Mouse (Mus musculus) midbrain, embryonic 11.5 days (tissue): ENCODE data around the gene Ercc6l2. TPM values are rescaled to one million over a fixed set of nuclear protein-coding genes. Genes with fewer than 3 reads are reported as not detected.

Experiments used
- ATAC-seq: fragments of 200-750 bp; cut with Nextera tagmentation; 2 replicates; pipeline ENCODE4 v1.8.0; 2017; ENCODE audit warnings: moderate TSS enrichment, moderate library complexity; ENCODE audit not compliant: low FRiP score
- DNase-seq: peaks from one replicate; pipeline ENCODE4 v3.0.0; 2015; ENCODE audit warnings: low spot score; ENCODE audit errors: missing footprints
- H3K27ac ChIP-seq: fragments of 300-500 bp; sonication (generic); 2 replicates; pipeline ENCODE4 v1.5.1; 2014; ENCODE audit warnings: low read depth, low read length
- H3K27me3 ChIP-seq: fragments of 300-500 bp; sonication (generic); 2 replicates; pipeline ENCODE4 v1.6.1; 2014; ENCODE audit warnings: mild to moderate bottlenecking, low read length, moderate library complexity, mixed read lengths; ENCODE audit not compliant: control insufficient read depth, insufficient read depth
- H3K36me3 ChIP-seq: fragments of 300-500 bp; sonication (generic); 2 replicates; pipeline ENCODE4 v1.6.1; 2014; ENCODE audit warnings: mild to moderate bottlenecking, low read length, moderate library complexity, mixed read lengths; ENCODE audit not compliant: control insufficient read depth, insufficient read depth
- H3K4me1 ChIP-seq: fragments of 300-500 bp; sonication (generic); 2 replicates; pipeline ENCODE4 v1.6.1; 2014; ENCODE audit warnings: low read length; ENCODE audit not compliant: control insufficient read depth, insufficient read depth
- H3K4me2 ChIP-seq: fragments of 300-500 bp; sonication (generic); 2 replicates; pipeline ENCODE4 v1.6.1; 2014; ENCODE audit warnings: mild to moderate bottlenecking, moderate library complexity
- H3K4me3 ChIP-seq: fragments of 300-500 bp; sonication (generic); 2 replicates; pipeline ENCODE4 v1.5.1; 2014; ENCODE audit warnings: low read depth, low read length
- H3K9ac ChIP-seq: fragments of 300-500 bp; sonication (generic); 2 replicates; pipeline ENCODE4 v1.6.1; 2014; ENCODE audit warnings: low read length
- H3K9me3 ChIP-seq: fragments of 300-500 bp; sonication (generic); 2 replicates; pipeline ENCODE4 v1.6.1; 2016; ENCODE audit warnings: low read length; ENCODE audit not compliant: control insufficient read depth
- WGBS: fragments of 180-500 bp; shearing (Covaris S2); extraction: QIAGEN DNeasy Blood & Tissue Kit; methylation state at CpG from one replicate; pipeline ENCODE4 v1.1.7; 2014; 5-methylcytosine and 5-hydroxymethylcytosine counted together
- polyA plus RNA-seq: library from polyadenylated mRNA; unstranded; fragments of >200 nt; fragmentation: Nextera tagmentation; extraction: Ambion mirVana; gene quantifications from 2 replicates; pipeline ENCODE4 v1.2.1, GENCODE M21; 2014

Gene Ercc6l2
- polyA plus RNA-seq, 1 experiment from 2014 or later: 23.6 TPM

DNA sequence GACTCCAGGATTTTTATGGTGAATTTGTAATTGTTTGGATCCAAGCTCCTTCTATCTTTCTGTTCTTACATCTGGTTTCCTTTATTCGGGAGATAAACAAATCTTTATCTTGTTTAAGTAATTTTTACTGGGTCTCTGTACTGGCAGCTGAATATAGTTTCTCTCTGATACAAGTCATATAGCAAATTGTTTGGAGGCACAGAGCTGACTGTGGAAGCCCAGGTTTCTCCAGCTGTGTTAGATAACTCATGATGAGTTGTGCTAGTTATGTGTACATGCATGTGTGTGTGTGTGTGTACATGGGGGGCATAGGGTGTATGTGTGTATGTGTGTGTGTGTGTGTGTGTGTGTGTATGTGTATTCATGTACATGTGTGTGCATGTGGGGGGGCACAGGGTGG is 125.2 kb downstream of the Ercc6l2 start:
- no peak for ATAC-seq
- H3K4me2 ChIP-seq: no peak overlapping the region
- peaks cover 40% of the 10 kb centered on the region for H3K27me3 ChIP-seq
- no peak overlapping the region for H3K9ac ChIP-seq
- H3K9me3 ChIP-seq: no peaks in the 10 kb centered on the region
- no peak overlapping the region for H3K4me3 ChIP-seq
- peaks cover 11% of the 10 kb centered on the region for H3K4me1 ChIP-seq
- no peaks in the 10 kb centered on the region for H3K36me3 ChIP-seq
- H3K27ac ChIP-seq: no peak overlapping the region
- WGBS: 91% methylated on average over 1 of the region's 1 CpGs
- DNase-seq: no peak

DNA sequence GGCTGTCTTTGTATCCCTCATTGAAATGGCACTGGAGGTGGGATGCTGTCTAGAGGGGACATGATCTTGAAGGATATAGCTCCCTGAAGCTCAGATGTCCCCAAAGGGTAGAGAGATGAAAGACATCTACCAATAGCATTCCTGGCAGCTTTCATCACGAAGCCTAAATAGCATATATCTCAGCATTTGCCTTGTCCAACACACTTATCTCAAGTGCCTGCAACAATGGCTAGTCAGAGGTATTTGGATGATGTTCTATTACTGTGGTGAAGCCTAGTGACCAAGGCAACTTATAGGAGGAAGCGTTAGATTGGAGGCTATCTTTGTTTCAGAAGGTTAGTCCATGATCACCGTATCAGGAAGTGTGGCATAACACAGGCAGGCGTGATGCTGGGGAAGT is 126.1 kb downstream of the Ercc6l2 start:
- Histone ChIP-seq H3K36me3 (no peaks in the 10 kb centered on the region), H3K27ac (no peak overlapping the region), H3K27me3 (peaks cover 45% of the 10 kb centered on the region), H3K9me3 (no peaks in the 10 kb centered on the region), H3K4me2 (no peak overlapping the region), H3K9ac (no peak overlapping the region), H3K4me3 (no peak overlapping the region), H3K4me1 (peaks cover 11% of the 10 kb centered on the region)
- no peak for ATAC-seq
- 88% methylated on average over 4 of the region's 4 CpGs for WGBS
- DNase-seq: peak; percentile 80

DNA sequence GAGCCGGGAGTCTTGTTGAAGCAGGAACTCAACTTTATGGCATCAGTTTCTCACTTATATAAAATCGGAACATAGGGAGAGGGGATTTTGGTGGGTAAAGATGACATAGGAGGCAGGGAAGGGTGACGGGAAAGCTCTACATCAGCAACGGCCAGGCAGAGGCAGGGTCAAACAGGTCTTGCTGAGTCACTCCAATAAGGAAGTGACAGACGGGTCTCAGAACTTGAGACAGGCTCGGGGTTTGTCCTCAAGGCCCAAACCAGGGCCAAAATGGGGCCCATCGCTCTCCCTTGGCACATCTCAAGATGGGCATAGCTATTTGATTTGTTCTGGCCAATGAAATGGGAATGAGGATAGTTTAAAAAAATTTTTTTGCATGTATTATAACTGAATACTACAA is 128.6 kb downstream of the Ercc6l2 start:
- Histone ChIP-seq H3K9ac (no peak overlapping the region), H3K4me2 (no peak overlapping the region), H3K4me3 (no peak overlapping the region), H3K27ac (no peak overlapping the region), H3K36me3 (no peaks in the 10 kb centered on the region), H3K27me3 (peaks cover 62% of the 10 kb centered on the region), H3K9me3 (no peaks in the 10 kb centered on the region), H3K4me1 (peaks cover 11% of the 10 kb centered on the region)
- DNase-seq (peak; percentile 73), ATAC-seq (no peak)
- WGBS: 81% methylated on average over 7 of the region's 7 CpGs

DNA sequence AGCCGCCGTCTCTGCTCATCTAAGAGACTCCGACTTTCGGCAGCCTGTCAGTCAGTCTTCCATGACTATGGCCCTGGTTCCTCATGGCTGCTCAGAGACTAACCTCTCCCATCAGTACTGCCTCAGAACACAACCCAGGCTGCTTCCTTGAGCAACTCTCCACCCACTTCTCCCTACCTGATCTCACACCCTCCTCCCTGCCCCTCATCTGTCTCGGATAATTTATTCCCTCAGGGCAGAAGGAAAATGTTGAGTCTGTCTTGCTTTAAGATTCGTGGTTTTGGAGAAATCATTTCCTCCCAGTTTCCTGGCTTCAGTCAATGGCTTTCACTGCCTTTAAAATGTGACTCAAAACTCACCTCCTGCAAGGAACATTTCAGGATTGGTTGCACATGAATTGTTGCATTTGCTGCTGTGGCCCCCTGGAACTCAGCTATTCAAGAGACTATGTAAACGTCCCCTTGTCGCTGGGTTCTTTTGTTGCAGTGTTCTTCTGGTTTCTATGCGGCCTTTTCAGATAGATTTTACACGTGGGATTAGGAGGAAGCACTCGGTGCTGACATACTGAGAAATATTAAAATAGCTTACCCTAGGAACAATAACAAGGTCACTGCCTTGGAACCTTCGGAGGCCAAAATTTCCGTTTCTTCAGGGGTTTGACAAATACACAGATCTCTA is 129.4 kb downstream of the Ercc6l2 start:
- Histone ChIP-seq H3K4me2 (no peak overlapping the region), H3K4me1 (peaks cover 11% of the 10 kb centered on the region), H3K9ac (no peak overlapping the region), H3K27me3 (peaks cover 70% of the 10 kb centered on the region), H3K27ac (no peak overlapping the region), H3K4me3 (no peak overlapping the region), H3K36me3 (no peaks in the 10 kb centered on the region), H3K9me3 (no peaks in the 10 kb centered on the region)
- WGBS: 16% methylated on average over 13 of the region's 13 CpGs
- ATAC-seq (peak; percentile 46), DNase-seq (peak; percentile 92)

Other genes starting within 250 kb of the Ercc6l2 start
- 22.6 and 22.9 TPM in 2 replicates for gene Ptch1, start 241.6 kb upstream of the Ercc6l2 start, polyA plus RNA-seq